Mouse (Mus musculus) ES-E14 (cell line): ENCODE data around the gene Ltbp3.

ENCODE experiments used
- CHD2 ChIP-seq: IDR thresholded peaks from 2 replicates; pipeline ENCODE4 v1.6.1; 2014; ENCODE audit warnings: mild to moderate bottlenecking, low read depth, low read length, inconsistent platforms
- HCFC1 ChIP-seq: IDR thresholded peaks from 2 replicates; pipeline ENCODE4 v1.6.1; 2012; ENCODE audit warnings: low read length, inconsistent platforms, borderline replicate concordance; ENCODE audit not compliant: insufficient read depth
- MAFK ChIP-seq: IDR thresholded peaks from 2 replicates; pipeline ENCODE4 v1.6.1; 2014; ENCODE audit warnings: mild to moderate bottlenecking, low read depth, low read length, inconsistent platforms; ENCODE audit not compliant: insufficient read depth
- ZC3H11A ChIP-seq: IDR thresholded peaks from 2 replicates; pipeline ENCODE4 v1.6.1; 2012; ENCODE audit warnings: low read depth, mild to moderate bottlenecking, inconsistent platforms, low read length, borderline replicate concordance
- ZNF384 ChIP-seq: IDR thresholded peaks from 2 replicates; pipeline ENCODE4 v1.6.1; 2012; ENCODE audit warnings: low read depth, low read length, inconsistent platforms

DNA sequence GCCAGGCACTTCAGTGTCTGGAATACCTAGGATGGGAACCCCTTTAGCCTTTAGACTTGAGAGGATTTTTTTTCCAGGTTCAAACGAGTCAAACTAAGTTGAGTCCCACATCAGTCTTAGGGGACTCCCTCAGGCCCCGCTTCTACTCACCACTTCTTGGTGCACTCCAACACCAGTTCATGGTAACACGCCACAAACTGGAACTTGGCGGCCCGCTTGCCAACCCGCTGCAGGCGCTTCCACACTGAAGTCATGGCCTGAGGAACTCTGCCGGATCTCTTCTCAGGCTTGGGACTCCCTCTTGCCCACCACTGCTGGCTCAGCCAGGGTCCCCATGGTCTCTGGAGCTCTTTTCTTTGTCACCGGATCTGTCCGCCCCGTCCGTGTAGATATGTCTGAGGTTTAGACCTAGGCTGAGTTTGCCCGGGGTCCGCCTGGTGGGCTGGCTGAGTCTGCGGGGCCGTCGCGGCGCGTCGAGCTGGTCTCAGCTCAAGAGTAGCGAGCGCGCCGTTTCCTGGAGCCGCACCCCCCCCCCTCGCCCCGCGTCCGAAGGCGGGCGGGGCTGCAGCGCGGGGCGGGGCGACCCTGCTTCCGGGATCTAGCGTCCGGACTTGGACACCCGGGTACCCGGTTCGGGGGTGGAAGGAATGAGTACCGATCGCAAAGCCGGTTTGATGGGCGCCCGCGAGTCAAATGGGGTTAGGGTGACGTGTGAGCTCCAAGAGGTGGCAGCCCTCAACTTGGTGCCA lies 14.8 kb upstream of the Ltbp3 start, which contains the start of gene Ehbp1l1:
- TF ChIP-seq ZNF384: no peak
- no peak for TF ChIP-seq MAFK
- TF ChIP-seq ZC3H11A: no peak
- TF ChIP-seq CHD2: no peak
- no peak for TF ChIP-seq HCFC1
